Mouse (Mus musculus) frontal cortex, adult (tissue): ENCODE results near the gene Leo1.
A peak's percentile ranks its signal among the peaks of the same experiment; 100 is the strongest.
"Not testable (repeated sequence)": the region's sequence is repeated elsewhere in the genome, so short reads cannot be mapped to it uniquely, and the experiment has no call there.

Experiments
- ATAC-seq: cut with Nextera tagmentation; 2 replicates; pipeline ENCODE4 v1.9.2; 2017; ENCODE audit warnings: mild to moderate bottlenecking, moderate library complexity, mixed read lengths; ENCODE audit not compliant: low TSS enrichment

Gene Leo1

GRCm38 (mm10) chr9:75425796-75426391, 15.4 kb upstream of the Leo1 start:
- ATAC-seq: no peak

GRCm38 (mm10) chr9:75427366-75428273, 13.7 kb upstream of the Leo1 start:
- 0 out of 2 replicates have a peak, but pooled peaks have one; percentile 3 for ATAC-seq

- no peak for ATAC-seq
These were observed 13.1 kb upstream of the Leo1 start for GRCm38 (mm10) chr9:75428274-75428600.

GRCm38 (mm10) chr9:75429040-75429439, 12.3 kb upstream of the Leo1 start:
- no peak for ATAC-seq

GRCm38 (mm10) chr9:75429657-75430056, 11.7 kb upstream of the Leo1 start:
- ATAC-seq: no peak

GRCm38 (mm10) chr9:75430822-75431621, 10.3 kb upstream of the Leo1 start:
- peak; percentile 62 for ATAC-seq

- ATAC-seq: no peak
These were observed 8.6 kb upstream of the Leo1 start for GRCm38 (mm10) chr9:75432694-75433093.

GRCm38 (mm10) chr9:75434172-75434793, 7.0 kb upstream of the Leo1 start:
- ATAC-seq: no peak

GRCm38 (mm10) chr9:75434872-75435271, 6.5 kb upstream of the Leo1 start:
- ATAC-seq: no peak

GRCm38 (mm10) chr9:75435291-75435690, 6.0 kb upstream of the Leo1 start:
- no peak for ATAC-seq

- peak; percentile 46; the same call in 1 of the 2 replicates for ATAC-seq
These were observed 5.4 kb upstream of the Leo1 start for GRCm38 (mm10) chr9:75435918-75436317.

- no peak for ATAC-seq
These were observed 3.5 kb upstream of the Leo1 start for GRCm38 (mm10) chr9:75437653-75438385.

GRCm38 (mm10) chr9:75441691-75442131, 387 bp downstream of the Leo1 start:
- peak; percentile 76 for ATAC-seq

- no peak for ATAC-seq
These were observed 3.7 kb downstream of the Leo1 start for GRCm38 (mm10) chr9:75444981-75445380.

- ATAC-seq: not testable (repeated sequence)
These were observed 5.2 kb downstream of the Leo1 start for GRCm38 (mm10) chr9:75446574-75446973.

- no peak for ATAC-seq
These were observed 6.7 kb downstream of the Leo1 start for GRCm38 (mm10) chr9:75448021-75448420.

- no peak for ATAC-seq
These were observed 12.7 kb downstream of the Leo1 start for GRCm38 (mm10) chr9:75453994-75454393.

GRCm38 (mm10) chr9:75455684-75456083, 14.4 kb downstream of the Leo1 start:
- no peak for ATAC-seq

- ATAC-seq: no peak
These were observed 21.8 kb downstream of the Leo1 start for GRCm38 (mm10) chr9:75463050-75463660.

- peak; percentile 82 for ATAC-seq
These were observed 24.5 kb downstream of the Leo1 start for GRCm38 (mm10) chr9:75465856-75466255.

- no peak for ATAC-seq
These were observed 25.3 kb downstream of the Leo1 start for GRCm38 (mm10) chr9:75466641-75467040.
